In genomic region chr4:155901205-155901604, GRCm38 (mm10) we compare ENCODE assay signal across 10 mouse cellular contexts. TPM values are rescaled to one million over a fixed set of nuclear protein-coding genes. Genes with fewer than 3 reads are reported as not detected.
DNase-seq lines count a peak whose midpoint lies in the region; ATAC-seq and TF ChIP-seq lines count a peak whose summit lies in the region.
"Had no signal": no experiment of that assay in that cellular context is flagged by ENCODE, and none has a peak within 500 bp of the region (broad histone marks: within the 10 kb centered on the region; RNA-seq: fewer than 3 reads in every experiment).

No protein-coding gene starts in this region.

- no peaks in the 10 kb centered on the region for H3K27me3 ChIP-seq in intestine, embryonic 16.5 days (replicated peaks; ENCODE audit: control insufficient read depth, insufficient read depth, low read length)
- no peaks in the 10 kb centered on the region for H3K27me3 ChIP-seq in intestine, postnatal 0 days (replicated peaks; ENCODE audit: control insufficient read depth, insufficient read depth, low read length)
- H3K27me3 ChIP-seq in midbrain, embryonic 11.5 days (ENCODE audit: control insufficient read depth, insufficient read depth, low read length): no peaks in the 10 kb centered on the region
- H3K27me3 ChIP-seq: embryonic facial prominence, embryonic 12.5 days; limb, embryonic 12.5 days had no signal

- peaks cover 19% of the 10 kb centered on the region for H3K36me3 ChIP-seq in intestine, embryonic 16.5 days (ENCODE audit: control insufficient read depth, insufficient read depth, low read length)
- H3K36me3 ChIP-seq in intestine, postnatal 0 days (ENCODE audit: control insufficient read depth, insufficient read depth): peaks cover 75% of the 10 kb centered on the region
- peaks cover 39% of the 10 kb centered on the region for H3K36me3 ChIP-seq in midbrain, embryonic 11.5 days (ENCODE audit: control insufficient read depth, insufficient read depth, low read length)

- TF ChIP-seq CTCF in intestine, postnatal 0 days (IDR thresholded peaks at IDR 0.05; ENCODE audit: low read depth): no peak

- no peak overlapping the region for H3K4me2 ChIP-seq in intestine, embryonic 16.5 days (ENCODE audit: low read depth, low read length)
- no peak overlapping the region for H3K4me2 ChIP-seq in intestine, postnatal 0 days (replicated peaks; ENCODE audit: low read depth)
- no peak overlapping the region for H3K4me2 ChIP-seq in midbrain, embryonic 11.5 days
- H3K4me2 ChIP-seq: embryonic facial prominence, embryonic 12.5 days; limb, embryonic 12.5 days had no signal

- H3K4me3 ChIP-seq in intestine, embryonic 16.5 days (ENCODE audit: low read length): no peak overlapping the region
- H3K4me3 ChIP-seq in intestine, postnatal 0 days (ENCODE audit: low read depth, low read length): no peak overlapping the region
- no peak overlapping the region for H3K4me3 ChIP-seq in midbrain, embryonic 11.5 days (ENCODE audit: low read depth, low read length)
- H3K4me3 ChIP-seq: embryonic facial prominence, embryonic 12.5 days; limb, embryonic 12.5 days had no signal

- no peak overlapping the region for H3K9ac ChIP-seq in intestine, embryonic 16.5 days (ENCODE audit: low read depth, low read length)
- H3K9ac ChIP-seq in intestine, postnatal 0 days (ENCODE audit: low read depth, low read length): no peak overlapping the region
- no peak overlapping the region for H3K9ac ChIP-seq in midbrain, embryonic 11.5 days (ENCODE audit: low read length)
- H3K9ac ChIP-seq: embryonic facial prominence, embryonic 12.5 days; limb, embryonic 12.5 days had no signal

- no peaks in the 10 kb centered on the region for H3K4me1 ChIP-seq in intestine, embryonic 16.5 days (ENCODE audit: control insufficient read depth, insufficient read depth, low read length)
- H3K4me1 ChIP-seq in intestine, postnatal 0 days (replicated peaks; ENCODE audit: control insufficient read depth, insufficient read depth, low read length): no peaks in the 10 kb centered on the region
- H3K4me1 ChIP-seq in midbrain, embryonic 11.5 days (ENCODE audit: control insufficient read depth, insufficient read depth, low read length): no peaks in the 10 kb centered on the region
- H3K4me1 ChIP-seq: embryonic facial prominence, embryonic 12.5 days; limb, embryonic 12.5 days had no signal

- H3K27ac ChIP-seq in intestine, embryonic 16.5 days (ENCODE audit: low read length): no peak overlapping the region
- no peak overlapping the region for H3K27ac ChIP-seq in intestine, postnatal 0 days (ENCODE audit: low read depth, low read length)
- H3K27ac ChIP-seq in midbrain, embryonic 11.5 days (ENCODE audit: low read depth, low read length): no peak overlapping the region
- H3K27ac ChIP-seq: embryonic facial prominence, embryonic 12.5 days; limb, embryonic 12.5 days had no signal

- peak; percentile 8 for DNase-seq in adrenal gland, adult 8-10 months
- peak; percentile 39 to 63 for DNase-seq in cerebellum, postnatal 25 days
- peak; percentile 60 to 71 for DNase-seq in layer of hippocampus, postnatal 10 days (ENCODE audit: low spot score in 2 of 2)
- DNase-seq in testis, postnatal 10 days (ENCODE audit: low spot score): peak; percentile 42
- no peak for DNase-seq in midbrain, embryonic 11.5 days (ENCODE audit: low spot score, missing footprints)
- no peak for DNase-seq in yolk sac, embryonic 10.5 days (ENCODE audit: low spot score)

- 61% methylated on average over 3 of the region's 3 CpGs for WGBS in intestine, embryonic 16.5 days
- 63% methylated on average over 3 of the region's 3 CpGs for WGBS in intestine, postnatal 0 days
- 93% methylated on average over 3 of the region's 3 CpGs for WGBS in midbrain, embryonic 11.5 days

- no peaks in the 10 kb centered on the region for H3K9me3 ChIP-seq in intestine, embryonic 16.5 days (ENCODE audit: control insufficient read depth, low read length)
- H3K9me3 ChIP-seq in intestine, postnatal 0 days (ENCODE audit: control insufficient read depth): no peaks in the 10 kb centered on the region
- no peaks in the 10 kb centered on the region for H3K9me3 ChIP-seq in midbrain, embryonic 11.5 days (ENCODE audit: control insufficient read depth, low read length)
- H3K9me3 ChIP-seq: embryonic facial prominence, embryonic 12.5 days; limb, embryonic 12.5 days had no signal

- ATAC-seq in intestine, embryonic 16.5 days: 0 out of 2 replicates have a peak, but pooled peaks have one; percentile 38
- ATAC-seq in intestine, postnatal 0 days: no peak
- ATAC-seq in midbrain, embryonic 11.5 days (ENCODE audit: low FRiP score): no peak

RNA-seq across cellular contexts. Expression of gene Acap3, which starts 9.6 kb away (rescaled TPM):
- polyA plus RNA-seq in intestine, embryonic 16.5 days (2015; fragmentation: Nextera tagmentation; extraction: Ambion mirVana): 9.8 and 10.8 TPM in 2 replicates
- polyA plus RNA-seq in intestine, postnatal 0 days (2015; fragmentation: Nextera tagmentation; extraction: Ambion mirVana): 4.4 TPM in 2 replicates
- 10 to 100 TPM; 18.2 to 49.2 (median 30.9) TPM for total RNA-seq in adrenal gland, adult 8-10 months (2022)
- 100 to 1,000 TPM; 145 to 162 TPM for total RNA-seq in layer of hippocampus, postnatal 10 days (2021)
- 25.6 and 27.5 TPM in 2 replicates for polyA plus RNA-seq in midbrain, embryonic 11.5 days (2014; fragmentation: Nextera tagmentation; extraction: Ambion mirVana)

RNA-seq across cellular contexts. Expression of gene Pusl1, which starts 9.6 kb away (rescaled TPM):
- polyA plus RNA-seq in intestine, embryonic 16.5 days (2015; fragmentation: Nextera tagmentation; extraction: Ambion mirVana): 49.4 and 58.6 TPM in 2 replicates
- polyA plus RNA-seq in intestine, postnatal 0 days (2015; fragmentation: Nextera tagmentation; extraction: Ambion mirVana): 23.6 and 23.8 TPM in 2 replicates
- total RNA-seq in adrenal gland, adult 8-10 months (2022): 10 to 100 TPM; 23.2 to 51.5 (median 41.4) TPM
- total RNA-seq in layer of hippocampus, postnatal 10 days (2021): 10 to 100 TPM; 68.1 to 77.0 TPM
- 37.2 and 39.4 TPM in 2 replicates for polyA plus RNA-seq in midbrain, embryonic 11.5 days (2014; fragmentation: Nextera tagmentation; extraction: Ambion mirVana)

RNA-seq across cellular contexts. Expression of gene Ints11, which starts 31.9 kb away (rescaled TPM):
- polyA plus RNA-seq in intestine, embryonic 16.5 days (2015; fragmentation: Nextera tagmentation; extraction: Ambion mirVana): 60.0 and 67.1 TPM in 2 replicates
- 19.9 and 20.9 TPM in 2 replicates for polyA plus RNA-seq in intestine, postnatal 0 days (2015; fragmentation: Nextera tagmentation; extraction: Ambion mirVana)
- total RNA-seq in adrenal gland, adult 8-10 months (2022): 10 to 100 TPM; 32.3 to 34.6 (median 33.3) TPM
- 10 to 100 TPM; 35.9 to 41.0 TPM for total RNA-seq in layer of hippocampus, postnatal 10 days (2021)
- 102 and 103 TPM in 2 replicates for polyA plus RNA-seq in midbrain, embryonic 11.5 days (2014; fragmentation: Nextera tagmentation; extraction: Ambion mirVana)

RNA-seq across cellular contexts. Expression of gene Cptp, which starts 32.0 kb away (rescaled TPM):
- polyA plus RNA-seq in intestine, embryonic 16.5 days (2015; fragmentation: Nextera tagmentation; extraction: Ambion mirVana): 23.6 and 24.9 TPM in 2 replicates
- polyA plus RNA-seq in intestine, postnatal 0 days (2015; fragmentation: Nextera tagmentation; extraction: Ambion mirVana): 17.4 and 19.2 TPM in 2 replicates
- 10 to 100 TPM; 16.4 to 29.0 (median 17.9) TPM for total RNA-seq in adrenal gland, adult 8-10 months (2022)
- total RNA-seq in layer of hippocampus, postnatal 10 days (2021): 10 to 100 TPM; 28.1 to 32.2 TPM
- 24.7 and 24.8 TPM in 2 replicates for polyA plus RNA-seq in midbrain, embryonic 11.5 days (2014; fragmentation: Nextera tagmentation; extraction: Ambion mirVana)

RNA-seq across cellular contexts. Expression of gene Tas1r3, which starts 38.0 kb away (rescaled TPM):
- 0.28 and 0.32 TPM in 2 replicates for polyA plus RNA-seq in intestine, embryonic 16.5 days (2015; fragmentation: Nextera tagmentation; extraction: Ambion mirVana)
- polyA plus RNA-seq in intestine, postnatal 0 days (2015; fragmentation: Nextera tagmentation; extraction: Ambion mirVana): 0.16 and 0.22 TPM in 2 replicates
- 1 to 10 TPM in 1 of 4 experiments, under 1 TPM in 3; 0.46 to 1.2 (median 0.62) TPM for total RNA-seq in adrenal gland, adult 8-10 months (2022)
- under 1 TPM; 0.27 to 0.30 TPM for total RNA-seq in layer of hippocampus, postnatal 10 days (2021)
- 0.34 and 0.59 TPM in 2 replicates for polyA plus RNA-seq in midbrain, embryonic 11.5 days (2014; fragmentation: Nextera tagmentation; extraction: Ambion mirVana)

Comparison
In these comparisons a context has a peak if more than half of its experiments do, and no peak if none do; other contexts are left out.
1. DNase-seq: peak in adrenal gland, adult 8-10 months (single experiment), cerebellum, postnatal 25 days (2 of 2), layer of hippocampus, postnatal 10 days (2 of 2) and testis, postnatal 10 days (single experiment); none in midbrain, embryonic 11.5 days (single experiment) and yolk sac, embryonic 10.5 days (single experiment).